Mouse (Mus musculus) liver, embryonic 14.5 days (tissue): ENCODE data around the gene Cmc1. TPM values are rescaled to one million over a fixed set of nuclear protein-coding genes. Genes with fewer than 3 reads are reported as not detected.

ENCODE experiments used
- ATAC-seq: fragments of 200-750 bp; cut with Nextera tagmentation; 2 replicates; pipeline ENCODE4 v1.8.0; 2017; ENCODE audit warnings: moderate number of reproducible peaks, mild to moderate bottlenecking, moderate library complexity; ENCODE audit not compliant: insufficient read depth
- DNase-seq, 3 experiments: peaks; one replicate each; pipeline ENCODE4 v3.0.0-alpha.2; 2012 to 2013; ENCODE audit warnings: low read depth in 3 of 3, low spot score in 3 of 3
- H3K27ac ChIP-seq: fragments of 300-500 bp; sonication (generic); 2 replicates; pipeline ENCODE4 v1.5.1; 2014; ENCODE audit warnings: moderate library complexity, mild to moderate bottlenecking, control low read depth, inconsistent platforms
- H3K27me3 ChIP-seq: fragments of 300-500 bp; sonication (generic); 2 replicates; pipeline ENCODE4 v1.6.1; 2014; ENCODE audit warnings: mild to moderate bottlenecking, low read length, moderate library complexity; ENCODE audit not compliant: control insufficient read depth, insufficient read depth
- H3K36me3 ChIP-seq: fragments of 300-500 bp; sonication (generic); replicated peaks from 2 replicates; pipeline ENCODE4 v1.6.1; 2014; ENCODE audit warnings: low read depth; ENCODE audit not compliant: control insufficient read depth, insufficient read depth
- H3K4me1 ChIP-seq, 2 experiments: fragments of 200-500 bp in 1 of 2; fragments of 300-500 bp in 1 of 2; sonication (generic) in 1 of 2; replicated peaks; 2 replicates each; pipeline ENCODE4 v1.6.1; 2012 to 2014; ENCODE audit warnings: antibody characterized with exemption in 1 of 2, inconsistent platforms in 1 of 2, low read length in 1 of 2; ENCODE audit not compliant: control insufficient read depth in 2 of 2, insufficient read depth in 2 of 2
- H3K4me2 ChIP-seq: fragments of 300-500 bp; sonication (generic); 2 replicates; pipeline ENCODE4 v1.6.1; 2014; ENCODE audit warnings: low read depth, mild to moderate bottlenecking, control low read depth, moderate library complexity
- H3K4me3 ChIP-seq, 2 experiments: fragments of 200-500 bp in 1 of 2; fragments of 300-500 bp in 1 of 2; sonication (generic) in 1 of 2; 2 replicates each; pipeline ENCODE4 v1.5.1; 2012 to 2014; ENCODE audit warnings: low read depth in 2 of 2, low read length in 2 of 2, mild to moderate bottlenecking in 2 of 2, control low read depth in 1 of 2, inconsistent platforms in 1 of 2, moderate library complexity in 1 of 2; ENCODE audit not compliant: insufficient read depth in 1 of 2
- H3K9ac ChIP-seq: fragments of 300-500 bp; sonication (generic); replicated peaks from 2 replicates; pipeline ENCODE4 v1.6.1; 2014; ENCODE audit warnings: mild to moderate bottlenecking, control low read depth, moderate library complexity
- H3K9me3 ChIP-seq: fragments of 300-500 bp; sonication (generic); 2 replicates; pipeline ENCODE4 v1.6.1; 2016; ENCODE audit warnings: low read length, mixed read lengths; ENCODE audit not compliant: control insufficient read depth
- CTCF ChIP-seq: IDR thresholded peaks from 2 replicates; pipeline ENCODE4 v1.5.1; 2016; ENCODE audit warnings: antibody characterized with exemption, low read depth, control low read depth
- EP300 ChIP-seq: IDR thresholded peaks from 2 replicates; pipeline ENCODE4 v1.6.1; 2016; ENCODE audit warnings: antibody characterized with exemption, low read depth
- WGBS: fragments of 180-500 bp; shearing (Covaris S2); extraction: QIAGEN DNeasy Blood & Tissue Kit; methylation state at CpG from one replicate; pipeline ENCODE4 v1.1.7; 2014; ENCODE audit not compliant: insufficient replicate concordance; 5-methylcytosine and 5-hydroxymethylcytosine counted together
- polyA plus RNA-seq, 2 experiments: library from polyadenylated mRNA; depleted of rRNA in 1 of 2; stranded (reverse) in 1 of 2; unstranded in 1 of 2; fragments of >200 nt; fragmentation: Nextera tagmentation in 1 of 2; extraction: Ambion mirVana in 1 of 2; gene quantifications; 2 replicates each; pipeline versions ENCODE4 v1.2.1 to v1.2.3; 2012 to 2014

Cmc1 gene
- polyA plus RNA-seq, 2 experiments = 4.2 to 28.8 TPM

GRCm38 (mm10) chr9:118071337-118071736 is 78.6 kb downstream of the Cmc1 start:
- WGBS = 54% methylated on average over 3 of the region's 3 CpGs
- TF ChIP-seq EP300 (no peak), CTCF (no peak)
- H3K27ac ChIP-seq = no peak overlapping the region

DNA sequence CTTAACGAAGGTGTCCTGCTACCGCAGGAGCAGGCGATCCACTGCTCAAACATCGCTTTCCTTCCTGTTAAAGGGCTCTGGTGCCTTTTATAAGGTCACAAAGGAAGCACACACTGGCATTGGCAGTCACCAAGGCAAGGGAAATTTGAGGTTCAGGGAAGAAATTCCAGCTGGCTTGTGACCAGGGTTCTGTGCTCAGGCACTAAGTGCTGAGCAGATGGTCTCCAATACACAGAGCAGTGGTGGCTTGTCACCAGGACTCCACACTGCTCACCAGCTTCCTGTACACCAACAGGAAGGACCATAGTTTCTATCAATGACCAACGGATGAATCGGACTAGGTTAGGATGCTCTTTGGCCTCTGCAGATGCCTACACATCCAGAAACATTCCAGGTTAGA is 79.5 kb downstream of the Cmc1 start:
- DNase-seq (no peak), ATAC-seq (no peak)
- WGBS = 84% methylated on average over 6 of the region's 6 CpGs

More at GRCm38 (mm10) chr9:118071337-118071736, 78.6 kb downstream of the Cmc1 start:
- ATAC-seq (0 out of 2 replicates have a peak, but pooled peaks have one; percentile 7), DNase-seq (no peak)
- Histone ChIP-seq H3K9ac (no peak overlapping the region), H3K27me3 (no peaks in the 10 kb centered on the region), H3K4me2 (no peak overlapping the region), H3K36me3 (0 out of 2 replicates have a peak, but pooled peaks cover 2% of the 10 kb centered on the region), H3K9me3 (no peaks in the 10 kb centered on the region), H3K4me3 (no peak overlapping the region), H3K4me1 (peaks cover 14 to 15% of the 10 kb centered on the region in 2 experiments)

DNA sequence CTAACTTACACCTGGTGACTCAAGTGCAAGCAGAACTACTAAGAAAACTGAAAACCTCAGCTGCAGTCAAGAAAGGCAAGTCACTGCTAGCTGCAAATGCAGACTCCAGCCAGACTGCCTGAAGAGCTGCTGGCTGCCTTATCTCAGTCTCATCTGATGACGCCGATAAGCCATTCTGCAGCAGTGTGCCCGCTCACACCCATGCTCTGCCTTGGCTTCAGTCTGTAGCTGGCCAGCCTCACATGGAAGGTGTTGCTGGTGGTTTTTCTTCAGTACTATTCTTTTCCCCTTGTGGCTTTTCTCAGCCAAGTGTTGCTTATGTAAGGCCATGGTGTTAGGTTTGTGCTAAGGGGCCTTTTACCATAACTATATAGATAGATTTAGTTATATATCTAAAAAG is 90.9 kb downstream of the Cmc1 start:
- ATAC-seq (no peak), DNase-seq (no peak)
- no peaks in the 10 kb centered on the region for H3K27me3 ChIP-seq
- no peak overlapping the region for H3K4me2 ChIP-seq
- H3K9ac ChIP-seq = no peak overlapping the region
- no peak overlapping the region for H3K27ac ChIP-seq
- TF ChIP-seq EP300 = no peak
- H3K36me3 ChIP-seq = peaks cover 17% of the 10 kb centered on the region
- H3K9me3 ChIP-seq = no peaks in the 10 kb centered on the region
- no peak overlapping the region for H3K4me3 ChIP-seq
- H3K4me1 ChIP-seq = no peaks in the 10 kb centered on the region
- 71% methylated on average over 3 of the region's 3 CpGs for WGBS

More for the DNA sequence above, 79.5 kb downstream of the Cmc1 start:
- no peaks in the 10 kb centered on the region for H3K27me3 ChIP-seq
- H3K4me3 ChIP-seq = no peak overlapping the region
- H3K4me2 ChIP-seq = no peak overlapping the region
- H3K36me3 ChIP-seq = 0 out of 2 replicates have a peak, but pooled peaks cover 3% of the 10 kb centered on the region
- H3K4me1 ChIP-seq = peaks cover 14 to 15% of the 10 kb centered on the region in 2 experiments
- H3K27ac ChIP-seq = no peak overlapping the region
- no peak for TF ChIP-seq EP300
- no peak for TF ChIP-seq CTCF
- no peaks in the 10 kb centered on the region for H3K9me3 ChIP-seq
- H3K9ac ChIP-seq = no peak overlapping the region

GRCm38 (mm10) chr9:118053286-118053685 is 96.7 kb downstream of the Cmc1 start:
- H3K4me3 ChIP-seq = no peak overlapping the region
- no peak overlapping the region for H3K9ac ChIP-seq
- H3K4me2 ChIP-seq = no peak overlapping the region
- no peak for ATAC-seq
- peak in 2 of 3 experiments; percentile 10 to 12 for DNase-seq
- no peaks in the 10 kb centered on the region for H3K4me1 ChIP-seq
- no peaks in the 10 kb centered on the region for H3K27me3 ChIP-seq
- TF ChIP-seq CTCF = peak; percentile 61
- TF ChIP-seq EP300 = no peak
- H3K27ac ChIP-seq = no peak overlapping the region
- 31% methylated on average over 1 of the region's 1 CpGs for WGBS
- no peaks in the 10 kb centered on the region for H3K9me3 ChIP-seq
- peaks cover 27% of the 10 kb centered on the region for H3K36me3 ChIP-seq

- no peak overlapping the region for H3K9ac ChIP-seq
- DNase-seq (no peak), ATAC-seq (no peak)
- no peak overlapping the region for H3K4me2 ChIP-seq
- H3K36me3 ChIP-seq = peaks cover 6% of the 10 kb centered on the region
- no peak for TF ChIP-seq EP300
- no peak for TF ChIP-seq CTCF
- 56% methylated on average over 1 of the region's 1 CpGs for WGBS
- H3K4me3 ChIP-seq = no peak overlapping the region
- H3K4me1 ChIP-seq = peaks cover 0 to 7% of the 10 kb centered on the region in 2 experiments; a peak in 2 of 4 replicates
- H3K9me3 ChIP-seq = no peaks in the 10 kb centered on the region
- H3K27ac ChIP-seq = no peak overlapping the region
- no peaks in the 10 kb centered on the region for H3K27me3 ChIP-seq
Observed at GRCm38 (mm10) chr9:118045011-118045533, 104.9 kb downstream of the Cmc1 start.
